Mouse (Mus musculus) heart, embryonic 14.5 days (tissue): ENCODE measurements around the gene Ctsf. TPM values are rescaled to one million over a fixed set of nuclear protein-coding genes. Genes with fewer than 3 reads are reported as not detected.

ENCODE experiments used
- ATAC-seq: fragments of 200-750 bp; cut with Nextera tagmentation; 2 replicates; pipeline ENCODE4 v1.8.0; 2017; ENCODE audit warnings: low read depth, moderate TSS enrichment; ENCODE audit not compliant: insufficient number of reproducible peaks, insufficient read depth, low FRiP score
- H3K27ac ChIP-seq, 2 experiments: fragments of 200-500 bp in 1 of 2; fragments of 300-500 bp in 1 of 2; sonication (generic) in 1 of 2; replicated peaks in 1 of 2; 2 replicates each; pipeline ENCODE4 v1.5.1; 2012 to 2014; ENCODE audit warnings: low read depth in 2 of 2, low read length in 2 of 2, control low read depth in 1 of 2, mild to moderate bottlenecking in 1 of 2, mixed read lengths in 1 of 2; ENCODE audit not compliant: control insufficient read depth in 1 of 2, insufficient read depth in 1 of 2
- H3K27me3 ChIP-seq: fragments of 300-500 bp; sonication (generic); 2 replicates; pipeline ENCODE4 v1.6.1; 2014; ENCODE audit warnings: mild to moderate bottlenecking, low read length, control low read depth; ENCODE audit not compliant: control insufficient read depth, insufficient read depth
- H3K36me3 ChIP-seq: fragments of 300-500 bp; sonication (generic); 2 replicates; pipeline ENCODE4 v1.6.1; 2014; ENCODE audit warnings: mild to moderate bottlenecking, control low read depth, low read length, mixed read lengths; ENCODE audit not compliant: control insufficient read depth, insufficient read depth
- H3K4me1 ChIP-seq, 2 experiments: fragments of 200-500 bp in 1 of 2; fragments of 300-500 bp in 1 of 2; sonication (generic) in 1 of 2; 2 replicates each; pipeline ENCODE4 v1.6.1; 2012 to 2014; ENCODE audit warnings: low read length in 2 of 2, control low read depth in 1 of 2, mixed read lengths in 1 of 2; ENCODE audit not compliant: control insufficient read depth in 2 of 2, insufficient read depth in 2 of 2
- H3K4me2 ChIP-seq: fragments of 300-500 bp; sonication (generic); 2 replicates; pipeline ENCODE4 v1.6.1; 2014; ENCODE audit warnings: mild to moderate bottlenecking, low read length
- H3K4me3 ChIP-seq, 2 experiments: fragments of 200-500 bp in 1 of 2; fragments of 300-500 bp in 1 of 2; sonication (generic) in 1 of 2; 2 replicates each; pipeline ENCODE4 v1.5.1; 2012 to 2014; ENCODE audit warnings: low read length in 2 of 2, mild to moderate bottlenecking in 2 of 2, control low read depth in 1 of 2, low read depth in 1 of 2, moderate library complexity in 1 of 2; ENCODE audit not compliant: control insufficient read depth in 1 of 2, insufficient read depth in 1 of 2
- H3K9ac ChIP-seq: fragments of 300-500 bp; sonication (generic); 2 replicates; pipeline ENCODE4 v1.6.1; 2014; ENCODE audit warnings: mild to moderate bottlenecking, low read length
- H3K9me3 ChIP-seq: fragments of 300-500 bp; sonication (generic); 2 replicates; pipeline ENCODE4 v1.6.1; 2016; ENCODE audit warnings: low read length, control low read depth; ENCODE audit not compliant: control insufficient read depth
- WGBS: fragments of 180-500 bp; shearing (Covaris S2); extraction: QIAGEN DNeasy Blood & Tissue Kit; methylation state at CpG from one replicate; pipeline ENCODE4 v1.1.7; 2014; 5-methylcytosine and 5-hydroxymethylcytosine counted together
- polyA plus RNA-seq: library from polyadenylated mRNA; unstranded; fragments of >200 nt; fragmentation: Nextera tagmentation; extraction: Ambion mirVana; gene quantifications from 2 replicates; pipeline ENCODE4 v1.2.1, GENCODE M21; 2014

Gene Ctsf
- polyA plus RNA-seq, 1 experiment from 2014 or later: 39.2 TPM

DNA sequence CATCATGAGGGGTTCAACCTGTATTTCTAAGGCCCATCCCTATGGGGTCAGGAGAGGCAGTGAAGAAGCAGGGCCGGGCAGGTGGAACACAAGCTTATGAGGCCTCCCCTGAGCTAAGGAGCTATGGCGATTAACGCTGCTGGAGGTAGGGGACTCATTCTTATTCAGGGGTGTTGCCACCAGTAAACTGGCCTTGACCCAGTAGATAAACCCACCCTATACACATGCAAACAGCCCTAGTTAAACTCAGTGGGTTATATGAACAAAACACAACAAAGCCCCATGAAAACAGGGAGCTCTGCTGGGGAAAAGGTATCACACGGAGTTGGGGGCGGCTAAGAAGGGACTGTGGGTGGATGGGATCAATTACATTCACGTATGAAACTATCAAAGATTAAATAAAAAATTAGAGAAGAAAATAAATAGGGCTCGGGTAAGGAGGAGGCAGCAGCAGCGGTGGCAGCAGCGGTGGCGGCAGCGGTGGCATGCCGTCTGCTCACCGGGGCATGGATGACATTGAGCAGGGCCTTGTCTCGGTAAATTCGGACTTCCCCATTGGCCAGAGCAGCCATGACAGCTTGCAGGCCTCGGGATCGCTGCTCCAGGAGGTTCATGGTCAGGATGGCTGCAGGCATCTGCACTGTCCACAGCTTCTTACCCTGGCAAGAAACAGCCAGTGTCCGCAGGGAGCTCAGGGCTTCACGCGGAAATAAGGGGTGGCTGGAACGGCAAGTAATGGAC lies 42.0 kb downstream of the Ctsf start:
- H3K27me3 ChIP-seq: no peaks in the 10 kb centered on the region
- H3K36me3 ChIP-seq: no peaks in the 10 kb centered on the region
- no peak overlapping the region for H3K9ac ChIP-seq
- H3K9me3 ChIP-seq: no peaks in the 10 kb centered on the region
- no peaks in the 10 kb centered on the region; a peak in 1 of 4 replicates for H3K4me1 ChIP-seq
- 39% methylated on average over 21 of the region's 21 CpGs for WGBS
- no peak overlapping the region for H3K27ac ChIP-seq
- H3K4me3 ChIP-seq: no peak overlapping the region
- no peak for ATAC-seq
- H3K4me2 ChIP-seq: peak overlapping the region; percentile 23; the same call in 1 of the 2 replicates

DNA sequence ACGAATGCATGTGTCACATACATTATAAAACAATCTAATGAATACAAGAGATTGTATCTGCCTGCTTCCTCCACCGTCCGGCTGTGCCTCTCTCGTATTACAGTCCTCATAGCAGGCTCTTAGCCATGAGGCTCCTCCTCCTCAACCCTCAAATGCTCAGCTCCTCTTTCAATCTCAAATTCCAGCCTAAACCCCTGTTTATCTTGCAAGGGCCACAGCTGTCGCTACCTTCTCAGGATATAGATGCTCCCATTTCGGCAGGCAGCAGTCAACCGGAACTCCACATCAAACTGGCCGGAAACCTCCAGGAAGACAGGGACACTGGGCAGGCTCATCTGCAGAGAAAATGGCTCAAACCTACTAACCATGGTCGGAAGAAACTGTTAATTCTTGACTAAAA lies 44.0 kb downstream of the Ctsf start:
- ATAC-seq: no peak
- Histone ChIP-seq H3K4me2 (no peak overlapping the region), H3K36me3 (no peaks in the 10 kb centered on the region), H3K27me3 (no peaks in the 10 kb centered on the region), H3K4me1 (no peaks in the 10 kb centered on the region; a peak in 1 of 4 replicates), H3K27ac (no peak overlapping the region), H3K9me3 (no peaks in the 10 kb centered on the region), H3K4me3 (no peak overlapping the region), H3K9ac (no peak overlapping the region)
- WGBS: 62% methylated on average over 9 of the region's 9 CpGs

DNA sequence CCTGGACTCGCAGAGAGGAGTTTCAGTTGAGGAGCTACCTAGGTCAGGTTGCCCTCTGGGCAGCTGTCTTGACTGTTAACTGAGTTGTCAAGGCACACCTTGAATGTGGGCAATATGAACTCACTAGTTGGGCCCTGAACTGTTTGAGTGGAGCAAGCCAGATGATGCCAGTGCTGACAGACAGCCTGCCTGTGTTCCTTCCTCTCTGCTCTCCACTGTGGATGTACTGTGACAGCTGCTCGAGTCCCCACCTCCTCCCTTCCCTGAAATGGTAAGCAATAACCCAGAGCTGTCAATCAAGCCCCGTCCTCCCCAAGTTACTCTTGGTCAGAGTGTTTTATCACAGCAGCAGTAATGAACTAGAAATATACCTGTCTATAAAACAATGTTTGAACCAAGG lies 45.0 kb downstream of the Ctsf start:
- WGBS: 56% methylated on average over 3 of the region's 3 CpGs
- Histone ChIP-seq H3K9me3 (no peaks in the 10 kb centered on the region), H3K4me1 (no peaks in the 10 kb centered on the region; a peak in 1 of 4 replicates), H3K4me3 (no peak overlapping the region), H3K27me3 (no peaks in the 10 kb centered on the region), H3K9ac (no peak overlapping the region), H3K27ac (no peak overlapping the region), H3K36me3 (no peaks in the 10 kb centered on the region), H3K4me2 (no peak overlapping the region)
- no peak for ATAC-seq

DNA sequence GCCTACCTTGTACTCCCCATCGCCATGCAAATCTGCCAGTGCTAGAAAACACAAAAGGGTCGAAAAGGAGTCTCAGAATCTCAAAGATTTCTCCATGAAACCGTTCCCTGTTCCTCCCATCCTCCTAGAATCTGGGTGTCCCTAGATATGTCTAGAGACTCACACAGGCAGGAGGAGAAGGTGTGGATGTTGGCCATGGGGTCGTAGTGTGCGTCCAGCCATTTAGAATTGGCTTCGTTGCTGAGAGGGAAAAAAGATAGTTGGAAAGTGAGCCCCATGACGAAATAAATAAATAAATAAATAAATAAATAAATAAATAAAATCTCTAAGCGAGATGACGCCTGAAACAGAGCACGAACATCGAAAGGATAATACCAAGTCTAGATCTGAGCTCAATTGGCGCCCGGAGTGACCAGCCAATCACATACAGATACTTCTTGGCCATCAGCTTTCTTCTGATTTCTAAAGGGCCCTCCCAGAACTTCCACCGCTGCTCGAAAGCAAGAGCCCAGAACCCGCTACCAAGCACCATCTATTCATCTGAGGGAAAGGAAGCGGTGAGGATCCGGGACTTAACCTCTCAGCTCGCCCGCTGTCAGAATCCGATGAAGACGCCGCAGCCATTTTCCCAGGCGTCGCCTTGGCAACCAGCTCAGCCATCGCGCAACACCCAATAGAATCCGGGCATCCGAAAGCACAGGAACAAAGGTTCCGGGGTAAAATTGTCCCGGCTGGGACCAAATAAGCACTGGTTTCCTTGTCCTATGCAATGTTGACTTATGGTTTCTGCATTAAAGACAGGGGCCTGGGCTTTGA lies 51.3 kb downstream of the Ctsf start, which contains the start of gene Bbs1:
Gene Bbs1 (minus strand): TSS at position 650 of the 816 bp plus-strand sequence.
- no peak within 1 kb of the TSS for H3K27ac ChIP-seq
- H3K4me2 ChIP-seq: peak within 1 kb of the TSS; percentile 84
- no peak for ATAC-seq
- 0 out of 4 replicates have a peak, but pooled peaks cover 0 to 2% of the 10 kb centered on the region in 2 experiments for H3K4me1 ChIP-seq
- peak within 1 kb of the TSS; percentile 70 for H3K9ac ChIP-seq
- 9% methylated on average over 31 of the region's 31 CpGs for WGBS
- H3K4me3 ChIP-seq: peak within 1 kb of the TSS; percentile 67 to 89
- no peaks in the 10 kb centered on the region for H3K27me3 ChIP-seq
- H3K9me3 ChIP-seq: no peaks in the 10 kb centered on the region
- H3K36me3 ChIP-seq: peaks cover 39% of the 10 kb centered on the region

DNA sequence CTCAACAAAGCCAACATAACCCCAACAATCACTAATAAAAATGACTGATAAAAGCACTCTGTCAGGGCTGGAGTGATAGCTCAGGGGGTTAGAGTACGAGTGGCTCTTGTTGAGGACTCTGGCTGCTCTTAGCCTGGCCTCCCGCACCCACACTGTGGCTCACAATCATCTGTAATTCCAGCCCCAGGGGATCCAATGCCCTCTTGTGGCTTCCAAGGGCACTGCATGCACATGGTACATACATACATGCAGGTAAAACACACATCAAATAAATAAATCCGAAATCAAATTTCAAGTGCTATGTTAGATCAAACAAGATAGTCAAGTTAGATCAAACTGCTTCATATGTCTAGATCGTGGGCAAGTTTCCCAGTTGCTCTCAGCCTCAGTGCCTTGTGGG lies 53.2 kb downstream of the Ctsf start:
- no peaks in the 10 kb centered on the region for H3K9me3 ChIP-seq
- H3K27ac ChIP-seq: no peak overlapping the region
- H3K9ac ChIP-seq: no peak overlapping the region
- H3K4me1 ChIP-seq: 0 out of 4 replicates have a peak, but pooled peaks cover 0 to 2% of the 10 kb centered on the region in 2 experiments
- no peaks in the 10 kb centered on the region for H3K27me3 ChIP-seq
- peaks cover 57% of the 10 kb centered on the region for H3K36me3 ChIP-seq
- no peak for ATAC-seq
- no peak overlapping the region for H3K4me2 ChIP-seq
- 84% methylated on average over 4 of the region's 4 CpGs for WGBS
- H3K4me3 ChIP-seq: no peak overlapping the region

DNA sequence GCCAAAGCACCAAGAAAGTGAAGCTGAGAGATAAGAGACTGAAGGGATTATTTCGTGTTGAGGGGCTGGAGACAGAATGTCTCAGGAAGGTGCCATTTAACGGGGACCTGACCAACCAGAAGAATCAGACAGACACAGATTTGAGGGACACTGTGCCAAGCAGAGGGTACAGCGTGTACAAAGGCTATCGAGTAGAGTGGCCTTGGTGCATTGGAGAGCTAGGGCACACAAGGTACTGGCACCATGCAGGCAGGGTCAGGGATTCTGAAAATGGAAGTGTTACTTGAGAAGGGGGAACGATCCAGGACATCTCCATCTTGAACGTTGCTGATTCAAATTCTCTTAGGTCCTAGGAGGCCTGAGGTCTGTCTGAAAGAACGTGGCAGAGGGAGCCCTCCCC lies 54.4 kb downstream of the Ctsf start:
- no peak for ATAC-seq
- Histone ChIP-seq H3K36me3 (peaks cover 70% of the 10 kb centered on the region), H3K27me3 (no peaks in the 10 kb centered on the region), H3K27ac (no peak overlapping the region), H3K9me3 (no peaks in the 10 kb centered on the region), H3K4me2 (no peak overlapping the region), H3K4me1 (0 out of 4 replicates have a peak, but pooled peaks cover 0 to 2% of the 10 kb centered on the region in 2 experiments), H3K4me3 (no peak overlapping the region), H3K9ac (no peak overlapping the region)
- WGBS: 83% methylated on average over 7 of the region's 7 CpGs
